Mouse (Mus musculus): ENCODE data around the gene Tubb3. TPM values are rescaled to one million over a fixed set of nuclear protein-coding genes. Genes with fewer than 3 reads are reported as not detected.
"Not testable (repeated sequence)": the region's sequence is repeated elsewhere in the genome, so short reads cannot be mapped to it uniquely, and the experiment has no call there.

The Tubb3 gene
- total RNA-seq, 4 experiments from 2014 or later, result 0.17 to 0.24 TPM; not detected in 2

- no peak for DNase-seq (ENCODE audit: low spot score in 2 of 2)
These were observed 1.4 kb downstream of the Tubb3 start for GRCm38 (mm10) chr8:123412560-123413170.

GRCm38 (mm10) chr8:123414255-123414654, 3.0 kb downstream of the Tubb3 start:
- DNase-seq (ENCODE audit: low spot score in 2 of 2), result no peak

- not testable (repeated sequence) for DNase-seq (ENCODE audit: low spot score in 2 of 2)
These were observed 3.9 kb downstream of the Tubb3 start for GRCm38 (mm10) chr8:123414997-123415696.

- DNase-seq (ENCODE audit: low spot score in 2 of 2), result no peak
These were observed 5.0 kb downstream of the Tubb3 start for GRCm38 (mm10) chr8:123415967-123416943.

GRCm38 (mm10) chr8:123416944-123417555, 5.8 kb downstream of the Tubb3 start:
- no peak for DNase-seq (ENCODE audit: low spot score in 2 of 2)

- DNase-seq (ENCODE audit: low spot score in 2 of 2), result no peak
These were observed 8.5 kb downstream of the Tubb3 start for GRCm38 (mm10) chr8:123419711-123420110.

GRCm38 (mm10) chr8:123420525-123421281, 9.5 kb downstream of the Tubb3 start:
- no peak for DNase-seq (ENCODE audit: low spot score in 2 of 2)

- no peak for DNase-seq (ENCODE audit: low spot score in 2 of 2)
These were observed 10.1 kb downstream of the Tubb3 start for GRCm38 (mm10) chr8:123421325-123421724.

- DNase-seq (ENCODE audit: low spot score in 2 of 2), result peak; percentile 32 to 35
These were observed 11.0 kb downstream of the Tubb3 start for GRCm38 (mm10) chr8:123422056-123422780.

- DNase-seq (ENCODE audit: low spot score in 2 of 2), result no peak
These were observed 11.5 kb downstream of the Tubb3 start for GRCm38 (mm10) chr8:123422781-123423159.

GRCm38 (mm10) chr8:123423441-123423840, 12.2 kb downstream of the Tubb3 start, which contains the start of gene Def8:
Gene Def8, plus strand, starts transcription at chr8:123423527.
- DNase-seq (ENCODE audit: low spot score in 2 of 2), result no peak

- no peak for DNase-seq (ENCODE audit: low spot score in 2 of 2)
These were observed 15.6 kb downstream of the Tubb3 start for GRCm38 (mm10) chr8:123426511-123427509.

- DNase-seq (ENCODE audit: low spot score in 2 of 2), result no peak
These were observed 16.5 kb downstream of the Tubb3 start for GRCm38 (mm10) chr8:123427639-123428275.

GRCm38 (mm10) chr8:123428343-123428893, 17.2 kb downstream of the Tubb3 start:
- DNase-seq (ENCODE audit: low spot score in 2 of 2), result no peak

GRCm38 (mm10) chr8:123428939-123429721, 17.9 kb downstream of the Tubb3 start:
- no peak for DNase-seq (ENCODE audit: low spot score in 2 of 2)

- DNase-seq (ENCODE audit: low spot score in 2 of 2), result not testable (repeated sequence)
These were observed 18.4 kb downstream of the Tubb3 start for GRCm38 (mm10) chr8:123429722-123430013.

GRCm38 (mm10) chr8:123430936-123431335, 19.7 kb downstream of the Tubb3 start:
- DNase-seq (ENCODE audit: low spot score in 2 of 2), result not testable (repeated sequence)
